Mouse (Mus musculus) layer of hippocampus, postnatal 25 days (tissue): ENCODE measurements around the gene Rfc5. TPM values are rescaled to one million over a fixed set of nuclear protein-coding genes. Genes with fewer than 3 reads are reported as not detected.
A peak's percentile ranks its signal among the peaks of the same experiment; 100 is the strongest.
"Not testable (repeated sequence)": the region's sequence is repeated elsewhere in the genome, so short reads cannot be mapped to it uniquely, and the experiment has no call there.

Source experiments
- DNase-seq, 2 experiments: peaks; one replicate each; pipeline ENCODE4 v3.0.0; 2022; ENCODE audit warnings: mixed read lengths in 2 of 2, low spot score in 1 of 2; ENCODE audit errors: extremely low spot score in 1 of 2
- total RNA-seq, 2 experiments: library from RNA; stranded (reverse); gene quantifications; 2 replicates each; pipeline ENCODE4 v1.2.3; 2021

Rfc5 gene
- total RNA-seq, 2 experiments from 2014 or later, result 11.6 to 18.9 TPM

DNA sequence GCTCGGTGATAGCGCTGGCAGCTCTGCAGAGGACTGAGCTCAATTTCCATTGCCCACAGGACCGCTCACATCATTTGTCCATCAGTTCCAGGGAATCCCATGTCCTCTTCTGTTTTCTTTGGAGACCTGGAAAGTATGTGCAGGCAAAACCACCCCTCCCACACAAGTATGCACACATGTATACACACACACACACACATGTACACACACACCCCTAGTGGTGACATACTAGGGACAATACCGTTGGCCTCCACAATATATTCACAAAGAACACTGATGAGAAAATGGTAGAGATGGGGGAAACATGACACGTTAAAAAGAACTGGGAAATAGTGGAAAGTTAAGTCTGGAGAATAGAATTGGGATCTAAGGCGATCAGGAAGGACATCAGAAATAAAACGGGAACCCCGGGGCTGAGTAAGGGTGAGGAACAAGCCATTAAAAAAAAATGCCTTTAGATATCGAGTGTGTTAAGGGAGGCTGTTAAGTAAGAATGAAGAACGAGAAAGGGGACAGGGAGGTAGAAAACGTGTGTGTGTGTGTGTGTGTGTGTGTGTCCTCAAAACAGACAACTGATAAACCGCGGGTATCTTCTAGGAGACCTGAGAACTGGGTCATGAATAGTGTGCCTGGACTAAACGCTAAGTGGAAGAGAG is 33.1 kb downstream of the Rfc5 start:
- DNase-seq, result no peak

DNA sequence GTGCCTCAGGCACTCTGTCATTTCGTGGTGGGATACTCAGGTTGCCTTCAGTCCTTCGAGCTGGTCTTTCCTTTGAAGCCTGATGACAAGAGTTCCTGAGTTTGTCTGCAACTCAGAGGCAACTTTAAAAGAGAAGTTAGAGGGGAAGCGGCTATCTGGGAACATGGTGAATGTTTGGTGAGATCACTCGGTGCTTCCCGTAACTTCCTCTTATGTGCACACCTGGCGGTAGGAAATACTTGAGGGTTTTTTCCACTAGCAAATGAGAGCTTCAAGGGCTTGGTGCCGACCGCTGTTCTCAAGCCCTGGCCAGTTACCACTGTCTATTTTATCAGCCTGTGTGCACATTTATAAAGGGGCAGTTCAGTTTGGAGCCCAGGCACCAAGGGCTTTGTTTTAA is 34.7 kb downstream of the Rfc5 start:
- DNase-seq, result no peak

DNA sequence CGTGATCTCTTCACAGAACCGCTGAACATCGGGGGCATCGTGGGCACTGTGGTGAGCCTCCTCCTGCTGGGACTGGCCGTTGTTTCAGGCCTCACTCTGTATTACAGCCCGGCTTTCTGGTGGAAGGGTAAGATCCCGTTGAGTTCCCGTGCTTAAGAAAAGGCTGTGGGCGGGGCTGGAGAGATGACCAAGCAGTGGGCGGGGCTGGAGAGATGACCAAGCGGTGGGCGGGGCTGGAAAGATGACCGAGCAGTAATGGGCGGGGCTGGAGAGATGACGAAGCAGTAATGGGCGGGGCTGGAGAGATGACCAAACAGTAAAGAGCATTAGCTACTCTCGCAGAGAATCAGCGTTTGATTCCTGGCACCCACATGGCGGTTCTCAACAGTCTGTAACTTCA is 40.6 kb downstream of the Rfc5 start:
- DNase-seq, result peak in 1 of 2 experiments; percentile 53

DNA sequence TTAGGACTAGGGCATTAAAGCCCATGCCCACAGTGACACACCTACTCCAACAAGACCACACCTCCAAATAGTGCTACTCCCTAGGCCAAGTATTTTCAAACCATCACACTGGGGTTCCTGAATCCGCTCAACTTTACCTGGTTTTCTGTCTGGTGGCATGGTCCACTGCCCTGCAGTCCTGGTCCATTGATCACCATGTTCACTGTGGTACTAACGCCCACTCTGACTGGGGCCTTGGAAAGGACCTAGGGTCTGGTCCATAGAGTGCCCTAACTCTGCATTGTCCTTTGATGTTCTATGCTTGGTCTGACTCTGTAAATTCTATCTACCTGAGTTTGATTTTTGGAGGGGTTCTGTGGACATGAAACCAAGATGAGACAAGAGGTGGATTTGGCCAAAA is 41.0 kb downstream of the Rfc5 start:
- no peak for DNase-seq

DNA sequence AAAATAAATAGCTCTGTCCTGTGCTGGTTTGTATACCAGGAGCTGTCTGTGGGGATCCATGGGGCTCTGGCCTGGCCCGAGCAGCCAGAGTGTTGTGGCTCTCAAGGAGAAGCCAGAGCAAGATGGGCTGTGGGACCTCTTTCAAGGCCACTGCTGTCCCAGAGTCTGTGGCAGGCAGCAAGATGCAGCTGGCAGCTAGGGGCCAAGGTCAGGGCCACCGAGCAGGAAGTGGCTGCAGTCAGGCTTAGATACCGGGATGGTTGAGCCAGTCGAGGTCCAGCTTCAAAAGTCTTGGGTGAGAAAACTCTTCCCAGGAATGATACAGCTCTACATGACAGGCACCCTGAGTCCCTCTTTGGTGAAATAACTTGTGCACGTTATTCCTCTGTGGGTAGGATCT is 41.8 kb downstream of the Rfc5 start:
- DNase-seq, result no peak

DNA sequence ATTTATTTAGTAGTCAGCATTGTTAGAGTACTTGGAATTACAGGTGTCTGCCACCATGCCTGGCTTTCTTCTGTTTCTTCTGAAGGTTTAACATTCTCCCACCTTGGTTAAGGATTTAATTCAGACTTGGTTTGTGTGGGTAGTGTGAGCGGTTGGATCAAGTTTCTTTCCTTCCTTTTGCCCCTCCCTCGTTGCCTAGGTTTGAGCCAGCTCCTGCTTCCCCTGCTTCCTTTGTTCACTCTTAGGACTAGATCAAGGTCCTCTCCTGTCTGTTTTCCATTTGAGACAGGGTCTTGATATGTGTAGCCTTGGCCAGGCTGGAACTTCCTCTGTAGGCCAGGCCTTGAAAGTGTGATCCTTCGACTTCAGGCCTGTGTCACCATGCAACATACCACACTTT is 42.6 kb downstream of the Rfc5 start:
- no peak for DNase-seq

DNA sequence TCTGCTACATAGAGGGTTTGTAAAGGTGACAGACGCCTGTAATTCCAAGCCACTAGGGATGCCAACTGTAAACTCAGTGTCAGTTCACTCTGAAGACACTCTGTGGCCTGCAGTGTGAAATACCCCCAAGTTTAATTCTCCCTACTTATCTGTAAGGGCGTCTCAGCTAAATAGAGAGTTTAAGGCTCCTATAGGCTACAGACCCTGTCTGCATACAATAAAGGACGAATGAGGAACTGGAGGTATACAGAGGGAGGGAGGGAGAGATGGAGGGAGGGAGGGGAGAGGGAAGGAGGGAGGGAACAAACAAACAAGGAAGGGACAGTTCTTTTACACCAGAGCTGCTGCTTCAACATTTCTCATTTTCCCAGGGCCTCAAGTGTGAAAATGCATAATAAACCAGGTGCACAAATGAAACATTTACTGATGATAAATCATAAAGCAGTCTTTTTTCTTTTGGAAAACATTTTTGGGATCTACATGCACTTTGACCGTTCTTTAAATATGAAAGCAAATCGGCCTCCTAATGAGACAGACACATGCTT is 43.3 kb downstream of the Rfc5 start:
- DNase-seq, result no peak

DNA sequence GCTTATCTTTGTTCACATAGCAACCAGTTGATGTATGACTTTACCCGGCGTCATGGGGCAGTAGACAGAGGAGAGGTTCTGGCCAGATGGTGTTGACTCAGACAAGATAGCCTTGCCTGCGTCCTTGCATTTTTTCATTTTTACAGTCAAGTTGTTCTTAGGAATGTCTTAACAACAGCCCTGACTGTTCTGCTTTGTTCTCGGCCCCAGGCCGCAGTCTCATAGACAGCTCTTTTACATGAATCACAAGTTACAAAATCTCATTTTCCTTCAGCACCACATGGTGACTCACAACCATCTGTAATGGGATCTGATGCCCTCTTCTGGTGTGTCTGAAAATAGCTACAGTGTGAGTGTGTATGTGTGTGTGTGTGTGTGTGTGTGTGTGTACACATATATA is 44.4 kb downstream of the Rfc5 start:
- not testable (repeated sequence) for DNase-seq

DNA sequence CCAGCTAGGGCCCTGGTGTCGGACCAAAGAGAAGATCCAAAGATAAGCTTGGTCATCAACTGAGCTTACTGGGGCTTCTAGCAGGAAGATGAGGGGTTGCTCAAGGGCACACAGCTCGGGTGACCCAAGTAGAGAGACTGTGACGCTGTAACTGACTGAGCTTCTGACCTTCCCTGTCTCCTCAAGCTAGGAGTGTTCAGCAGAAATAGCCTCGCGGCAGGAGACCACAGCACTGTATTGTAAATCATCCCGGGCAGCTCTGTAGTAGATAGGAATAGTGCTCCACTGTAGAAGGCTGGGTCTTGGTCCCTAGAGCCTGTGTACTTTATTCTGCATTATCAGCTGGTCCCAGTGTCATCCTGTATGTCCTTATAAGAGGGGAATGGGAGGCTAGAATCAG is 47.0 kb downstream of the Rfc5 start:
- no peak for DNase-seq

DNA sequence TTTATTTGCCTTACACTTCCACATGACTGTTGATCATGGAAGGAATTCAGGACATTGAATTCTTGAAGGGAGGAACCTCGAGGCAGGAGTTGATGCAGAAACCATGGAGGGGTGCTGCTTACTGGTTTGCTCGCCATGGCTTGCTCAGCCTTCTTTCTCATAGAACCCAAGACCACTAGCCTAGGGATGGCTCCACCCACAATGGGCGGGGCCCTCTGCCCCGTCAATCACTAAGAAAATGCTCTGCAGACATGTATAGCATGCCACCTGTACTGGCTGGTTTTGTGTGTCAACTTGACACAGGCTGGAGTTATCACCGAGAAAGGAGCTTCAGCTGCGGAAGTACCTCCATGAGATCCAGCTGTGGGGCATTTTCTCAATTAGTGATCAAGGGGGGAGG is 48.8 kb downstream of the Rfc5 start:
- DNase-seq, result no peak

DNA sequence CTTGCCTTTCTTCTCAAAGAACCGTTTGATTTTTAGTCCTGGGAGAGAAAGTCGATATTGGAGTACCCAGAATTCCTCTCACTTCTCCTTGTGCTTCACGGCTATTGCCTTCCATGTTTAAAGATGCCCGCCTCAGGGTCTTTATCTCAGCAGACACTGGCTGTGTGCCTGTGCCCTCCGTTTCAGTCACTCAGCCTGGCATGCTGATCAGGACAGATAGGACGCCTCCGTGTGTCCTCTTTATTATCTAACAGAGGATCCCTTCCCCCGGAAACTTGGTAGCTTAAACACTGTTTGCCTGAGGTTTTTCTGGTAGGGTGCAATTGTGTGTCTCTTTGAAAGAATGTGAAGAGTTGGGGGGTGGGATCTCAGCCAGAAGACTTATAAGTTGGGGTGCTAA is 50.3 kb downstream of the Rfc5 start:
- no peak for DNase-seq

DNA sequence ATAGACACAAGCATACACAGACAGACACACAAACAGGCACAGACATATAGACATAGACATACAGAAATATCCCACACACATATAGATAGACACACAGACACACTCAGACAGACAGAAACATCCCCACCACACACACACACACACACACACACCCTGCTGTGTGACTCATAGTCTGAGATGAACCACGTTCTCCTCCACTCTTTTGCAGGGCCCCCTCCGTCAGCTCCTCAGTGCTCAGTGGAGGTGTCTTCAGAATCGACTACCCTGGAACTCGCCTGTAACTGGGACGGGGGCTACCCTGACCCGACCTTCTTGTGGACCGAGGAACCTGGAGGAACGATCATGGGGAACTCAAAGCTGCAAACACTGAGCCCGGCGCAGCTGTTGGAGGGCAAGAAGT is 50.8 kb downstream of the Rfc5 start:
- DNase-seq, result no peak

DNA sequence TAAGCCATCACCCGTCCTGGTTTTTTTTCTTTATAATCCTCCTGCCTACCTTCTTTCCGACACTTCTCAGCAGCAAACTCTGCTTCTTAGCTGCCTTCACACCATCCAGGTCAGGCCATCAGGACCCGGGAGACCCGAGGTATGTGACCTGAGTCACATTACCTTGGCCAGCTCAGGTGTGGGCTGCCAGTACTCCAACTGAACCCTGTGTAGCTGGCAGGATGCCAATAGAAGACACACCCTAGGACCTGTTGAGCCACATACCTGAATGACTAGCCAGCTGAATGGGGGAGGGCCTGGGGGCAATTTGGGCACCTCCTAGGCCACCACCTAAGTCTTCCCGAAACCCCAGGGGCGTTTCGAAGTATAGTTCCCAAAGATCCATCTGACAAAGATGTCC is 58.4 kb downstream of the Rfc5 start:
- DNase-seq, result no peak

Other genes with a start within 250 kb of the Rfc5 start
- 100 to 1,000 TPM; 698 to 787 TPM for gene Pebp1, start 101.4 kb downstream of the Rfc5 start, total RNA-seq
- 1 to 10 TPM; 2.0 to 2.6 TPM for gene Vsig10, start 70.0 kb downstream of the Rfc5 start, total RNA-seq
- gene Wsb2, start 31.7 kb downstream of the Rfc5 start, total RNA-seq, result 100 to 1,000 TPM; 264 to 285 TPM
- gene Ksr2, start 25.0 kb upstream of the Rfc5 start, total RNA-seq, result 10 to 100 TPM; 29.0 to 43.1 TPM